In genomic region chr6:115471956-115472355, GRCm38 (mm10) we compare ENCODE assay signal across 18 mouse cellular contexts.
"Had no signal": no experiment of that assay in that cellular context is flagged by ENCODE, and none has a peak within 500 bp of the region (broad histone marks: within the 10 kb centered on the region; RNA-seq: fewer than 3 reads in every experiment).

No protein-coding gene starts in this region.

- H3K9ac ChIP-seq: limb, embryonic 12.5 days; liver, embryonic 12.5 days; liver, embryonic 15.5 days had no signal

- H3K4me1 ChIP-seq: limb, embryonic 12.5 days; liver, embryonic 15.5 days had no signal

- H3K4me3 ChIP-seq: limb, embryonic 12.5 days; liver, embryonic 12.5 days; liver, embryonic 15.5 days had no signal

- H3K36me3 ChIP-seq: limb, embryonic 12.5 days; liver, embryonic 12.5 days; liver, embryonic 15.5 days had no signal

- DNase-seq: kidney, adult 18-20 months; kidney, postnatal 10 days; kidney, postnatal 36 days; liver; lung, adult 18-20 months; lung, postnatal 10 days; lung, postnatal 4 days; midbrain, embryonic 14.5 days; right cerebral cortex, postnatal 14 days; right cerebral cortex, postnatal 4 days; thymus, postnatal 25 days had no signal

- H3K9me3 ChIP-seq: limb, embryonic 12.5 days; liver, embryonic 12.5 days; liver, embryonic 15.5 days had no signal

- H3K27me3 ChIP-seq: limb, embryonic 12.5 days; liver, embryonic 12.5 days; liver, embryonic 15.5 days had no signal

- ATAC-seq: inflammation-experienced regulatory T-cells, adult 6 months; intestine, embryonic 16.5 days; liver, embryonic 12.5 days had no signal

- H3K4me2 ChIP-seq: limb, embryonic 12.5 days; liver, embryonic 12.5 days; liver, embryonic 15.5 days; midbrain, embryonic 11.5 days had no signal

- H3K27ac ChIP-seq: limb, embryonic 12.5 days; liver, embryonic 12.5 days; liver, embryonic 15.5 days; stomach, postnatal 0 days had no signal
